Mouse (Mus musculus): ENCODE measurements around the gene Gm4969.

DNA sequence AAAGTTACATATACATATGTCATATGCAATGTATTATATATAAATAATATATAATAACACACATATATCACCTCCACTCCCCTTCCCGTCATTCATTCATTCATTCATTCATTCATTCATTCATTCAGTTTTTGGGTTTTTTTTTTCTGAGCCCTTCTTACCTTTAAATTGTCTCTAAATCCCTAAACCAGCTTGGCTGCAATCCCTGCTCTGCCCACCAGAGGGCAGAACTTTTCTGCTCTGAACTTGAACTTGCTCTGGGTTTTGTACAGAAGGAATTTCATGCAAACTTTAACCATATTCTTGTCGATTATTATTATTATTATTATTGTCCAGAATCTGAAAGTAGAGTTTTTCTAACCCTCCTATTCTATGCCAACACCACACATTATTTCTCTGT lies 49.5 kb downstream of the Gm4969 start:
- no peak for TF ChIP-seq POLR2A (IDR thresholded peaks at IDR 0.05; ENCODE audit: insufficient read depth, low read depth, low read length)
- TF ChIP-seq CTCF (IDR thresholded peaks at IDR 0.05) = peak; percentile 85
- 0 out of 2 replicates have a peak, but pooled peaks have one; percentile 32 for TF ChIP-seq EP300 (IDR thresholded peaks at IDR 0.05; ENCODE audit: insufficient read depth, low read depth, low read length)
